Mouse (Mus musculus) gonadal fat pad, adult 2 months (tissue): ENCODE results near the gene Magi1. TPM values are rescaled to one million over a fixed set of nuclear protein-coding genes. Genes with fewer than 3 reads are reported as not detected.

Experiments
- DNase-seq: peaks from one replicate; pipeline ENCODE4 v3.0.0-alpha.2; 2012; ENCODE audit warnings: low read depth
- polyA plus RNA-seq: library from polyadenylated mRNA; depleted of rRNA; stranded (reverse); fragments of >200 nt; gene quantifications from 2 replicates; pipeline ENCODE4 v1.2.3, GENCODE M21; 2012

Gene Magi1
- polyA plus RNA-seq, 1 experiment, result 6.0 TPM

DNA sequence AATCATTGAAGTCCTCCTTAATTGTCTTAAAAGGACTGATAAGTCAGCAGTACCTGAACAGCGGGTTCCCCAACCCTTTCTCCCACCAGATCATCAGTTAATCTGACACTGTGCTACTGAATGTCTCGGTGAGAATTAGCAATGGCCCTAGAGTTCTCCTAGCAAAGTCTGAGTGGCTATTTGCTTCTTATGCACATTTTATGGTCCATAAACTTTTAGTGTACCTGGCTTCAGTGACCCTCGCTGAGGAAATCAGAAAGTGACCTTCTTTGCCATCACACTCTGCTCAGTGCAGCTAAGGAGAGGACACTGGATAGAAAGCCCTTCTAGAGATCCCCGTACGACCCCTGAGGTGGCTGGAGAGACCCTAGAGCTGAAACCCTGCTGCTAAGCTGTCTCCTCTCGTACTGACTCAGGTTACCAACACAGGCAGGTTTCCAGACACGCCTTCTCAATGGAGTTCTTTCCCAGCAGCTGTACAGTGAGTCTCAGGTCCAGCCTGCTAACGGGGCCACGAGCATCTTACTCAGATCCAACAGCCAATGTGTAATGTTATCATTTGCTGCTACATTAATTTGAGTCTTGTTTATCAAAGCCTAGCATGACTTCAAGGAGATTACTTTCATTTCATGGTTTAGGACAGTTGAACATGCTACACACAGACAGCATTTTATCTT is 461.4 kb downstream of the Magi1 start:
- no peak for DNase-seq

DNA sequence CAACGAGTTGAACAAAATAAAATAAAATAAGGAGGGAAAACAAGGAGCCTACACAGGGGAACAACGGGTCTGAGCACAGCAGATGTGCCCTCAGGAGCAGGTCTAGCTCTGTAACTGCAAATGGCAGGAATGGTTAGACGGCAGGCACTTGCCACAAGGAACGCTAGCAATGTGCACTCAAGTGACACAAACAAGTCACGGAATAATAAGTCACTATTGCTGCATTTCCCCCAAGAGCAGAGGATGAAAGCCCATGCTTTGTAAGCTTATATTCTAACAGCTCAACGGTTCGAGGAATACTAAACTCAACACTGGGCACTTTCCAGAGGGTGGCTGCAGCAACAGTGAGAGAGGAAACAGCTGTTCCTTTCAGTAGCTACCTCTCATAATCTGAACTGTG is 462.2 kb downstream of the Magi1 start:
- DNase-seq, result no peak

DNA sequence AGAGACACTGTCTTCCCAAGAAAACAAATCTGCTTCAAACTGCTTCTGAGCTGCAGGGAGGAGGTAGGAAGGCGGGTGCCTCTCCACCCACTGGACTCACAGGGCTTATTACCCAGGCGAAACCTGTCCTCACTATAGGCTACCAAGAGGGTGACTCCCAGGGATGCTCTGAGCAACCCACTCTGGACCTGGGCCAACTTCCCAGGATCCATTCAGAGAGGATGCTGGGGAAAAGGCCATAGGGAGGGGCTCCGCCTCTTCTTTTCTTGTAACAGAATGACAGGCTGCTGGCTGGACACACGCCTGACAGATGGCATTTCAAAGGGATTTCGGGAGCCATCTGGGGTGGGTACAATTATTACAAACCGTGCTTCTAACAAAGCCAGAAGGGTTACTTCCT is 463.8 kb downstream of the Magi1 start:
- DNase-seq, result no peak

DNA sequence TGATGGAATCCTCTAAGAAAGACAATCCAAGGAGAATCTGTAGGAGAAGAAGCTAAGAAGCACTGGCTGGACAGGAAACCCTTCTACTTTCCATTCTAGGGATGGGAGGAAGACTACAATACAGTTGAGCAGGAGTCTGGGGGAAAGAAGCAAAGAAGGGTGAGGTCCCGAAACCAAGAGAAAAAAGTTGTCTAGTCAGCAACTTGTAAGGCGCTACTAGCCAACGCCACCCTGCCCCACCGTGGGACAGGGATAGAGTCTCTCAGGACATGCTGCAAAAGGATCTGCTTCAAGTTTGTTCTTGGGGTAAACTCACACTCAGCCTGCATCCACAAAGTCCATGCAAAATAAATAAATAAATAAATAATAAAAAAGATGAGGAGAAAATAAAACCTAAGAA is 464.4 kb downstream of the Magi1 start:
- no peak for DNase-seq

DNA sequence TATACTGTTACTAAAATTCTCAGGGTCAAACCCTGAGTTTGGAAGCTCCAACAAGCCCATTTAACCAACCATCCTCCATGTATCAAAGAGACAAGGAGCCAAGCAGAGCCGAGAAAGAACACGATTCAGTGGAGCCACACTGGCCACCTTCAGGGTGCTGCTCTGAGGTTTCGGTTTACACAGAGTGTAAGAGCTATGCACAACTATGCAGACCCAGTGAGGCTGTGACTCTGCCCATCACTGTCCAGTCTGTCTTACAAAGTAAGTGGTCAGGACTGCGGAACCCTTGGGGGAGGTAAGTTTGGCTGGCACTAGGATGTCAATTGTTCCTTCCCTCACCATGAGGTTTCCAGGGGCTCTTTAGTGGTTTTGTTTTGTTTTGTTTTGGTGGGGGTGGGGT is 465.2 kb downstream of the Magi1 start:
- DNase-seq, result no peak

DNA sequence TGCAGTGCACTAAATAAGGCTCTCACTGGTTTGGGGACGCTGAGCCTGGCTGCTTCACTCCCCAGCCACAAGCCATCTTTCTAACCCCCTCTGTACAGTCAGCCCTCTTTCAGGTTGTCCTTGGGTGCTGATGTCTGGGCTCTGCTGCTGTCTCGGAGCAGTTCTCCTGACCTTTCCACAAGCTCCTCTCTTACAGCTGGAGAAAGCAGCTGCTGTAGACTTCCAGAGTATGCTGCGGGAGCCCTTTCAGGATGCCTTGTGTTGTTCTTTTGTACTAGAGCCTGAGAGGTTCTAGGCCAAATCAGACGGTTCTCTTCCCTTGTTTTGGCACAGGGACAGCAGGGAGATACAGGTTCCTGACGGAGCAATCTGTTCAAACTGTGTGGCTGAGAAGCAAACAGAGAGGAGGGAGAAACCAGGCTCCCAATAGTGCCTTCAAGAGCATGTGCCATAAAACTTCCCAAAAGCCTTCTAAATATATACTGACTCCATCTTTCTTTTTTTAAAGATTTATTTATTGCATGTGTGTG is 478.2 kb downstream of the Magi1 start:
- no peak for DNase-seq

DNA sequence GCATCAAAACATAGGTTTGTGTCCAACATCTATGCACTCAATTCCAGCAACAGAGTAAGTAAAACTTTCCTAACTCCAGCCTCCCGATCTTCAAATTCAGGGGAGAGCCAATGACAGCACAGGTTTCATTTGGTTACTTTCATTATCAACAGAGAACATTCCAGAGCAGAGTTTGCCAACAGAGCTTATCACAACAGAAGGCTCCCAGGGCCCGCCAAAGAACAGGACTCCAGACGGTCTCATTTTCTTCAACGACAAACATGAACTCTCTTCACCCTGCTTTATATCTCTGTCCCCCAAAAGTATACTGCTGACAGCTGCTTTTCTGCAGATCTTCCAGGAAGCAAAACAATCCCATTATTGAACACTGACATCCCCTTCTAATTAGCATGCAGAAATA is 481.3 kb downstream of the Magi1 start:
- DNase-seq, result no peak

DNA sequence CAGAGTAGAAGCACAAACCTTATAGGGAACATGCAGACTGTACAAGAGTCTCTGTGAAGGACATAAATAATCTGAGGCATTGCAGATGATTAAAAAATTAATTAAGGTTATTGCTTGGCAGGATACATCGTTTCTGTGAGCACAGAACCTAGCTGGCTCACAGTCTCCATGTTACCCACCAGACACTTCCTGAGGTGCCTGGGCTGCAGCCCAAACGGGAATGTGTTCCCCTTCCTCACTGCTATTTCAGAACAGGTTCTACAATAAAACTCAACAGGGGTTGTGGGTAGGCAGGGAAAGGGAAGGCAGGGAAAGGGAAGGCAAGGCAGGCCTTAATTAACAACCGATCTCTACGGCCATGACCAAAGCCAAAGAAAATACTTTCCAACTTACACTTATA is 483.3 kb downstream of the Magi1 start:
- no peak for DNase-seq

DNA sequence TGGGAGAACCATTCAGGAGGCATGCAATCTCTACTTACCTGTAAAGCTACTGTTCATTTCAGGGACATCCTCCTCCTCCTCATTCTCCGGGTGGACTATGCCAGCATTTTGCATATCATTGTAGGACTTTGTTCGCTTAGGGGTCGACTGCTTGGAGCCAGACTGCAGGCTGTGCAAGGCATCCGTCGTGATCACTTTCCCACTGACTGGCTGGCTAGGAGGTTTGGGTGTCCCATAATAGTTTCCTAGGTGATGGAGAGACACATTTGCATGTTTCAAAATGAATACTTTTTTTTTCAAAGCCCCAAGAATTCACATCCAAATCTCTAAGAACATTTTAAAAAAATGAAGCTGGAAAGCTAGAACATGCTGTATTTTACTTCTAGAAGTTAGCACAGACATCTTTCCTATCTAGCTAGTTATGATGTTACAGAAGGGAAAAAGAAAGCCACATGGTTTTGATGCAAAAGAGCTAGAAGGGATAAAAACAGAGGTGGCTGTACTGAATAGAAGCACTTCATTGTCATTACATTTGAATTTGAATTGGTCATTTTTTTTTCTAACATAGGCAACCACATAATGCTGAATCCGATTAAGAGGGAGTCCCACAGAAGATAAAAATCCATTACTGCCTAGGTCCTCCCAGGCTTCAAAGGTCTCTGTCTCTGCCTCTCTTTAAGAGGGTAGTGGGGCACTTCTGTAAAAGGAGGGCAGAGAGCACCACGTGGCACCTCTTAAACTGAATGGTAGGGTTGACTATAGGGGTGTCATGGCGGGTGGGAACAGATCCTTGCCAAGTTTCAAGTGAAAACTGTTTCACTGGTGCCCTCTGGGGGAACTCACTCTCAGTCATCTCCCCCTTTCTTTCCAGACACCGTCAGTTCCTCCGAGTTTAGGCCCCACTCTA is 491.2 kb downstream of the Magi1 start:
- DNase-seq, result no peak

DNA sequence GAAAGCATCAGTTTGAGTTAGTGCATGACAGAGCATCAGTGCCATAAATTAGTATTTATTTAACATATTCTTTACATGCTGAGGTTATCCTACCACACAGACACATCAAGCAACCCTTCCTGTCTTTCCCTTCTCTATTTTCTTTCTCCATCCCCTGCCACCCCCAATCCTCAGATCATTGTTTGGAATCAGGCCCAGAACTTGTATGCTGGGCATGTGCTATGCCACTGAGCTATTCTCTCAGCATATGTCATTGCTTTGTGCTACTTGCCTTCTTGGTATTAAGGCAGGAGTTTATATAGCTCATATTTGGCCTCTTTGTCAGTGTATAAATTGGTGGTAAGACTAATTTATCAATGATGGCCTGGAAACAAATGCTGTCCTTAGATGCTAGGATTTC is 494.0 kb downstream of the Magi1 start:
- DNase-seq, result no peak

DNA sequence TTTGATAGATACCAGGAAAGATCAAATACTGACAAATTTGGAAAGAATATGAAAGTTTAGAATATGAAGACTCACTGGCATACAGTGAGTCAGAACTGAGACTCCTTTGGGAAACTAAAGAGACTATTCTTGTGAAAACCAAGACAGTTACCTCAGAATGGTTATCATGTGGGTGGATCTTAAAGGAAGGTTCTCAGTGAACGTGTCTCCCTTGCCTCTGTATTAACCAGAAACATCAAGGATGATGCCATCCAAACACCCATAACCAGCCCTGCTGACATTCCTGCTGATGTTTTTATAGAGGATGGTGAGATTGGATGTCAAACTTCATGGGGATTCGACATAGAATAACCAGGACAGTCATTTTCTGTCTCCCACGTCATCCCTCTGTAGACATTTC is 496.7 kb downstream of the Magi1 start:
- no peak for DNase-seq

DNA sequence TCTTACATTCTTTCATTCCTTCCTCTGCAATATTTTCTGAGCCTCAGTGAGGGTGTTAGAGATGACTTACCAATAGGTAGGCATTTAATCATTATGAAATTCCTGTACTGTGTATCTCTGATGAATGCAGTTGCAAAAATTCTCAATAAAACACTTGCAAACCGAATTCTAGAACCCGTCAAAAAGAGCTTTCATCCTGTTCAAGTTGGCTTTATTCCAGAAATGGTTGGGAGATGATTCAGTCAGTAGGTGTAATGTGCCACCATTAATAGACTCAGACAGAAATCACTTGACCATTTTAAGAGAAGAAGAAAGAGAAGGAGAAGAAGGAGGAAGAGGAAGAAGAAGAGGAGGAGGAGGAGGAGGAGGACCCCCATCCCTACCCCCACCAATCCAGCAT is 497.5 kb downstream of the Magi1 start:
- DNase-seq, result no peak

DNA sequence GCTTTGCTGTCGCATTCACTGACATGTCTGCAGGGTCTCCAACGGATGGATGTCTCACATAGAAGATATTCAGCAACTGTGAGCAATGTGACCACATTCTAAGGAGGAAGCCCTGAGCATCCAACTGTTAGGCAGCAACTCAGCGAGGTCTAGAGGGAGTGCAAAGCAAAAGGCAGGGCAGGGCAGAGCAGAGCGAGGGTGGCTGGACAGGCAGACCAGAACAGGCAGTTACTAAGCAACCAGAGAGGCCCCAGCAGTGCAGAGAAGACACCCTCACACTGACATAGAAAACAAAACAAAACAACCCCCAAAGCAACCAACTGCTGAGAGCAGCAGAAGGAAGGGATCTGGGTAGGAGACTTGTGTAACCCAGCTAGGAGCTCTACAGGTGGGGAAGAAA is 512.6 kb downstream of the Magi1 start:
- DNase-seq, result no peak

DNA sequence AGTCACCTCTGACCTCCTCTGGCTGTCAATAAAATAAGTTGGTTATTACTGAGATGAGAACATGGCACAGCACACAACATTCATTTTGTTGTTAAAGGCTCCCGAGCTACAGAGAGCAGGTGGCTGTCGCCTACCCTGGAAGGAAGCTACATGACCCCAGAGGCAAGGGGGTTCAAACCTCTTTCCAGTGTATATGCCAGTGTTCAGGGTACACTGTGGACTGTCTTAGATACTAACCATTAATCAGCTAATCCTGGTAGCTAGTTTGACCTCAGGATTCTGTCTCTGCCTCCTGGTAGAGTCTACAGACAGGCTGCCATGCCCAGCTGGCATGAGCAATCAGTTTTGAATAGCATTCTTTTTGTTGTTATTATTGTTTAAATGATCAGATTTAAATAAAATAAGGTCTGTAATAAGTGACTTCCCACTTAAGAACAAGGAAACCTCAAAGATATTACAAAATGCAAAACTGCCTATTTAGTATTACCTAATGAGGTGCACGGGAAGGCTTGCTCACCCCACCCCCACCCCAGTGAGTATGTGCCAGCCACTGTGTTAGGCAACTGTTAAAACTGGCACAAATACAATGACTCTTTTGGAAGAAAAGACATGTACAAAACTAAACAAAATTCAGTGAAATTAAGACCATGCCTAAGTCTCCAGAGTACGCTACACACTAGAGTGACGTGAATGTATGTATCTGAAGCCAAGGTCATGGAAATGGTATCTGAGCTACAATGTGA is 513.3 kb downstream of the Magi1 start:
- no peak for DNase-seq

DNA sequence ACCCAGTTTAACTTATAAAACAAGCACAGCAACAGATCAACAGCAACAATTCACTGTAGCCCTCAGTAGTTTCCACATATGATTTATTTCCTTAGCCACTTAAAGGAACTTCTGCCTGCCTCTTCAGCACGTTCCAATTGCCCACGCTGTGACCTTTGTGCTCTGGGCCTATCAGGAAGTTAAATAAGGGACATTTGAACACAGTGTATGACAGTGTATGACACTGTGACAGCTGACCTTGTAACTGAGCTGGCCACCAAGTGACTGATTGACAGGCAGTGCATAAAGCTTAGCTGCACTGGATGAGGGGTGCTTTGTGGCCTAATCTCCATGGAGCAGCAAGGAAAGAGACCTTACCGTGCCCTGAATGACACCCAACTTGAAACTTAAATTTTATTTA is 525.6 kb downstream of the Magi1 start:
- DNase-seq, result no peak

DNA sequence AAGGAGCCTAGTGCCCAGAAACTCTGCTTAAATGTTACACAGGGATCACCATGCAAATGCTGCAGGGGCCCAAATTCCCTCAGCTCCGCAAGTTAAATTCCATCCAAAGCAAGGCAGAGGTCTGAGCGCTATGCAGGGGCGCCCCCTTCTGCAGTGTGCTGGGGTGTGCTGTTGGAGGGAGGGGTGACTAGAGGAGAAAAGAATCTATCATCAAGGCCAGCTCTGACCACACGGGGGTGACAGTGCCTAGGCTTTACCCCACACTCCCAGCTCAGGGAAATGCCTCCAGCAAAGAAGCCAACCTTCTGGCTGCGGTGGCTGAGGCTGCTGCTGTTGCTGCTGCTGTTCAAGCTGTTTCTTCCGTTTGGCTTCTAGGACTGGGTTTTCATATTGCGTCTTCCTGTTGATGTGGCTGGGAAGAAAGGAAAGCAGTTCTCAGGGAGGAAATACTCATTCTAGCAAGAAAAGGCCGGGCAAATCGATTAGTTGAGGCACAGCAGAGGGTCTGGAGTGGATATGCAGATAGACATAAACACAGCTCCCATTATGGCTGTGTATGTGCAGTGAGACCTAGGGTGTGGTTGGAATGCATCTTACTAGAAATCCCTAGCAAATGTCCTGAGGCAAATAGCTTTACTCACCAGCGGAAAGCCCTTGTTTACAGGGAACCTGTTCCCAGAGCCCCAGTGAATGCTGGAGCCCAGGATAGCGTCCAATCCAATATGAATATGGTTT is 526.2 kb downstream of the Magi1 start:
- DNase-seq, result no peak

DNA sequence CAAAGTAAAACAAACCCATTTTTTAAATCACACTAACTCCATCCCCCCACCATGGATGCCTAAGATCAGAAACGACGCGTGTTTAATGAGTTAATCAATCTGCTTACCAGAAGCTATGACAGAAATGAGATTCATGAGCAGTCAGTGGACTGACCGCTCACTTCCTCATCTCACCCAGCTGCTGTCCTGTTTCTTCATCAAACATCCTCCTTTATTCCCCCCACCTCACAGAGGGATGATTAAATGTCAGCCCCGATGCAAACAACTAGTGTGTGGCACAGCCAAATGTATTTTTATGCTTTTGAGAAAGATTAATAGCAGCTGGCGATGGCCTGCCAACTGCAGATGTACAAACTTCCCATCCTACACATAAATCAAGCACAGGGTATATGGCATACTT is 540.6 kb downstream of the Magi1 start:
- DNase-seq, result no peak

DNA sequence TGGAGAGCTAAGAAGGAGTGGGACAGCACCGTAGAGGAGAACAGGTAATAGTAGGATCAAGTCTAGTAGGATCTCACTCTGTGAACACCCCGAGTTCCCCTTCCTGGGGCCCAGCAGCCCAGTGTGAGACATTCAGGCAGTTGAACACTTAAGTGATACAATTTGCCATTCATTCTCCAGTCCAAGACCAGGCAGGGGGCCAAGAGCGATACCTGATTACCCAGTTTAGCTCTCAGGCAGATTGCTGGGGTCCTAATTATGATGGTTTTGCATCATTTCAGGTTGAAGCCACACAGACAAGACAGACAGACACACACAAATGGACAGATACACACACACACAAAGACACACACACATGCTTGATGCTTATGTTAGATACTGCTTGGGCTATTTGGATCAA is 543.9 kb downstream of the Magi1 start:
- no peak for DNase-seq

DNA sequence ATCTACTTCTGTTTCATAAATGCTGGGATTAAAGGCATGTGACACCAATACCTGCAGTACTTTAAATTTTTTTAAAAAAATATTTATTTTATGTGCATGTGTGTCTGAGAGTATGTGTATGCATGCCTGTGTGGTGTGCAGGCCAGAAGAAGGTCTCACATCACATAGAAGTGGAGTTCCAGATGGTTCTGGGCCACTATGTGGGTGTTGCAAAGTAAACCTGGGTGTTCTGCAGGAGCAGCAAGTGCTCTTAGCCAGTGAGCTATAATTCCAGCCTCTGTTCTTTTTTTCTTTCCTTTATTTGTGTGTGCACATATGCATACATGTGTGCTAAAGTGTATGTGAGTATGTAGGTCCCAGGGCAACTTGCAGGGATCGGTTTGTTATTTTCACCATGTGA is 546.6 kb downstream of the Magi1 start:
- DNase-seq, result no peak

DNA sequence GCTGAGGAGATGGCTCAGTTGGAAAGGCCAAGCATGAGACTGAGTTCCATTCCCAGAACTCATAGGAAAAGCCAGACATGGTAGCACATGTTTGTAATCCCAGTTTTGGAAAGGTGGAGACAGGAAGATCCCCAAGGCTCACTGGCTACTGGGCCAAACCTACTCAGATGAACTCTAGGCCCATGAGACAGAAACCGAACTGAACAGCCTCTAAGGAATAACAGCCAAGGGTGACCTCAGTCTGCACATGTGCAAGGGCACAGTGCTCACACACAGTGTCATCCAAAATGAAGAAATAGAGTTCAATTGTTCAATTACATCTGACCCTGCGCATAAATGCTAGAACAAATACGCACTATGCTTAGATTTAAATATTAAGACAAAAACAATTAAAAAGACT is 547.6 kb downstream of the Magi1 start:
- no peak for DNase-seq

DNA sequence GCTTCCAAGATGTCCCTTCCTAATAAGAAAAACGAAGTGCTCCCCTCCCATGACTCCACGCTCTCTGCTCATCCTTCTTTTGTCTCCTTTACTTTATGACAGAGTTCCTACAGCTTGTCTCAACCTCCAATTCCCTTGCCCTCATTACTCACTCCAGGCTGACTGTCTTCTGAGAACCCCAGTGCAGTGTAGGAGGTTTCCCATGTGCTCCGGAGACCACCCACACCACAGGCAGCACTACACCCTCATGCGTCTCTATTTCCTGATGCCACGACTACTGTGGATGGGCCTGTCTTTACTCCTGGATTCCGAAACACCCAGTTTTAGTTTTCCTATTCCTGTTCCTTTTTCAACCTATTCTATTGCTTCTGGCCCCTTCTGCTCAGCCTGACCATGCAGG is 549.9 kb downstream of the Magi1 start:
- no peak for DNase-seq

DNA sequence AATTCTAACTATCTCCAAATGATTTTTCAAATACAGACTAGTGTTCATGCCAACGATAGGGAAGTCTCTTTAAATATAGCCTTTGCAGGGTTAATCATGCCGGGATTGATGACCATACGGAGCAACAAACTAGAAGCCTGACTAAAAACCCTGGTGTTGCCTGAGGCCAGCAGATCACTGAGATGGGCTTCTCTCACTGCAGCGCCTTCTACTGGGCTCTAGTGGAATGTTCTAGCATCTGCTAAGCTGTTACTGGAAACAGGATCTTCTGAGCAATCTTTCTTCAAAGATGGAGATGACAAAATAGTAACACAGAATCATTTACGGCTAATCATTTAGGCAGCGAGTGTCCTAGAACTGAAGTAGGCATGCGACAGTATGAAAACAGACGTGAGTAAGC is 554.0 kb downstream of the Magi1 start:
- no peak for DNase-seq
